Mouse (Mus musculus) embryo, embryonic 11 days (tissue): ENCODE data around the gene Gipr.

Experiments used
- DNase-seq: peaks from one replicate; pipeline ENCODE4 v3.0.0-alpha.2; 2015

Gene Gipr

DNA sequence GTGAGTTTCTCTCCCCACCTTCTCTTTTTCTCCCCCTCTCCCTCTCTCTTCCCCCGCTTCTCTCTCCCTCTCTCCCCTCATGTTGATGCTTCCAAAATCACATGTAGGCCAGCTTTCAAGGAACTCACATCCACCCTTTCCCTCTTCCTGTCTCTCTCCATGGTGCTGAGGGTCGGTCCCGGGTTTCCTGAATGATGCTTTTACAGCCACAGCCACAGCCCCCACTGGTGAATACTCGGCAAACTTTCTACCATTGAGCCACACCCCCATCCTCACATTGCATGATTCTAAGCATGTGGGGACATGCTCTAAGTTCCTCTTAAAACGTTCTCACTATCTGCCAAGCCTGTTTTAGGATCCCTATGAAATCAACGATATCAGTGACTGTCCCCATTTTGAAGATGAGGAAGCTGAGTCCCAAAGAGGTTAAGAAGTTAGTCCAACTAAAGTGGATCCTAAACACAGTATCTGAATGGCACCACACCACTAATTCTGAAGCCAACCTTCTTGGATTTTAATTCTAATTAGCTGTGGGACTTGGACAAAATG lies 18.4 kb downstream of the Gipr start:
- DNase-seq: peak; percentile 28

- no peak for DNase-seq
Measured at GRCm38 (mm10) chr7:19146793-19147192, 19.1 kb downstream of the Gipr start.

DNA sequence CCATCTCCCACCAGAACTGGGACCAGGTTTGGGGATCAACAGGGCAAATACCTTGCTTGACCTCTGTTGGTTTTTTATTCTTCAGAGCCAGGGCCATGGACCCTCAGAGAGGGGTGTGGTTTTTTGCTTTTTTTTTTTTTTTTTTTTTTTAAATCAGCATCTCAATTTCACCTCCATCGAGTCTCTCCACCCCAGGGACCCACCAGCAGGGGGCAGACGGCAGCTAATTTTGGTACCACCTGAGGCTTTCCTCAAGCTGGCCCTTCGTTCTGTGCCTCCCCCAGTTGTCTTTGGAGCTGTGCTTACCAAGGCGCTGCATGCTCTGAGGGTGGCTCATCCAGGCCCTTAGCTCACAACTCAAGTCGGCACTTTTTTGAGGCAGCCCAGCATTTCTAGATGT lies 28.5 kb downstream of the Gipr start:
- peak; percentile 56 for DNase-seq

- no peak for DNase-seq
Measured at GRCm38 (mm10) chr7:19136673-19137334, 29.1 kb downstream of the Gipr start.

- no peak for DNase-seq
Measured at GRCm38 (mm10) chr7:19136168-19136567, 29.8 kb downstream of the Gipr start.

DNA sequence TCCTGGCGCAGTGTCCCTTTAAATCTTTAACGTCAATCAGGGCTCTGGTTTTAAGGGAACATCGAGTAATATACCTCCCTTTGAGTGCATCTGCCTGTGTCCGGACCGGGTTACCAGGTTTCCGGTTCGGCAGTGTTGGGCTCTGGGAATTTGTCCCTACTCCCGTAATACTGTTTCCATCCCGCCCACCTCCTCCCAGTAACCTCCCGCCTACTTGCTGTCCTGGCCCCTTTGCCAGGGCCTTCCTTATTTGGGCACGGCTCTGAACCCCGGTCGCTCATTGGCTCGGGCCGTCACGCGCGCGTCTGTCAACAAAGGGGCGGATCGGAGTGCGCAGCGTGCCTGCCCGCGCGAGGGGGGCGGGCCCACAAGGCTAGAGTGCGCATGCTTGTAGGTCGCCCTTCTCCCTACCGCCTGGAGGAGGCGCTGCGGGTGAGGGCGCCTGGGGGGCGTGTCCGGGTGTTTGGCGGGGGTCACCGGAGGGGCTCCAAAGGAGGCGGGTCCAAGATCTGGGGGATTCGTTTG lies 34.5 kb downstream of the Gipr start:
- peak; percentile 99 for DNase-seq

DNA sequence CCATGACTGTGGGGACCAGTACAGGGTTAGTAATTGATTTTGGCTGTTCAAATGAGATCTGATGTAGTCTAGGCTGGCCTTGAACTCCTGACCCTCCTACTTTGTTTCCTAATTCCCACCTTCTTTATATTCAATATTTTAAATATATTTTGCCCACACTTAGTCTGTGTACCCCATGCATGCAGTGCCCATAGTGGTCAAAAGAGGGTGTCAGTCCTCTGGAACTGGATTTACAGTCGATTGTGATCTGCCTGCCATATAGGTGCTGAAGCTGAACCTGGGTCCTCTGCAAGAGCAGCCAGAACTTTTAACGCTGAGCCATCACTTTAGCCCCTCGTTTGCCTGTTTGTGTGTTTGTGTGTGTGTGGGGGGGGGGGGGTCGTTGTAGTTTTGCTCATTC lies 35.3 kb downstream of the Gipr start:
- no peak for DNase-seq

- DNase-seq: no peak
Measured at GRCm38 (mm10) chr7:19129396-19129795, 36.5 kb downstream of the Gipr start.

DNA sequence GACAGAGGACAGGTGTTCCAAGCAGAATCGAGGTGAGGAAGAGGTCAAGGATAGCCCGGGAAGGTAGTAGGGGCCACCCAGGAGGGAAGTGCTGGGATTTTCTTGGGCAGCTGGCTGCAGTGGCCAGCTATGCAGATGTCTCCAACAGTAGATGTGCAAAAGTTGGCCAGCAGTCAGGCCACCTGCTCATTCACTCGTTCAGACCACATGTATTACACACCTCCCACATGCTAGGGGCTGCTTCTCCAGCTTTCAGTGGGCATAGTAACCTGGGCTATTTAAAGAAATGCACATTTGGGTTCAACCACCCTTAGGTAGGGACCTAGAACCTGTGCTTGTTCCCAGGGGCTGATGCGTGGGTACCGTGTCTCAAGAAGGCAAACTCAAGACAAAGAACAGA lies 38.2 kb downstream of the Gipr start:
- no peak for DNase-seq

GRCm38 (mm10) chr7:19124713-19125112 lies 41.2 kb downstream of the Gipr start:
- DNase-seq: no peak

DNA sequence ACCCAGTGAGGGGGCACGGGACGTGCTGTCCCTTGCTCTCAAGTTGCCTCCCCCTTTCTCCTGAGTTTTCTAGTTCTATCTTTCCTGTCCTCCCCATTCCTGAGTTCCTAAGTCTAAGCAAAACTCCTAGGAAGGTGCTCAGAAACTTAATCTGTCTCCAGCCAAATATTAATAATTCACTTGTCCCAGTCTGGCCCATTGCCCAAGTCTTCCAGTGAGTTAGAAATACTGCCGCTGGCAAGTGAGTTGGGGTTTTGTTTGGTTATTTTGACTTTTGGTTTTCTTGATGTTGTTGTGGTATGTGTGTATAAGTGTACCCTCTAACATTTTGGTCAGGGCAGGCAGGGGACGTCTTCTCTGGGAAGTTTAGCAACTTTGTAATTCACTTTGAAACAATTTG lies 44.2 kb downstream of the Gipr start:
- no peak for DNase-seq

DNA sequence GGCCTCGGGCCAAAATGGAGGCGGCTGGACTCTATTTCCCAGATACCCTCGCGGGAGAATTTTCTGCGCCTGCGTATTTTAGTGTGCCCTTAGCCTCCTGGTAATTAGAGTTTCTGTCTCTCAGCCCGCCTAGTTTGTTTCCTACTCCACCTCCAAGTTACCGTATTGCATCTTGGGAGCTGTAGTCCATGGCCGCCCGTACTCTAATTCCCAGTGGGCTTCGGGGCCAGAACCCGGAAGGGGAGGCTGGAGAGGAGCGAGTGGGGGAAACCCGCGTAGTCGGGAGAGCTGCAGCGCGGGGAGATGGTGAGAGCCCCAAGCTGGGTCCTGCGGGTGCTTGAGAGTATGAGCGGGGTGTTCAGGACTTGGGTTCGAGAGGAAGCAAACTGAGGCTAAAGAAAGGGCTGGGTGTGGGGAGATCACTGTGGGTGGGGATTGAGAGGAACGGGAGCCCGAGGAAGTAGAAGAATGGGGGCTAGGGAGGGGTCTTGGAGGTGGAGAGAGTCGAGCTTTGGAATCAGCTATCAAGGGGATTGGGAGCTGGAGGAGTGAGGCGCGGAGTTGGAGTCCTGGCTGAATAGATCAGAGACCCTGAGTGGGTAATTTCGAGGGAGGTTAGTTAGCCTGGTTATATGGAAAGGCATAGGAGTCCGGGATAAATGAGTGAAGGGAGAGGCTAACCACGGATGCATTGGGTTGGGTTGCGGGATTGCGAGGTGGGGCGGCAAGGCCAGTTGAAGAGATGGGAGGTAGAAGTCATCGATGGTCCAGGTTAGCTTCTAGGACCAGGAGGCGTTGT lies 46.1 kb downstream of the Gipr start, which contains the start of gene Fbxo46:
Gene Fbxo46, plus strand, starts transcription at position 229 of the 799 bp plus-strand sequence.
- DNase-seq: peak; percentile 97

GRCm38 (mm10) chr7:19119083-19119482 lies 46.8 kb downstream of the Gipr start:
- no peak for DNase-seq

- peak; percentile 69 for DNase-seq
Measured at GRCm38 (mm10) chr7:19118028-19118771, 47.7 kb downstream of the Gipr start, which contains the start of gene Gm4969. Gene Gm4969 (minus strand): TSS chr7:19118368.

- no peak for DNase-seq
Measured at GRCm38 (mm10) chr7:19109565-19109964, 56.4 kb downstream of the Gipr start.

DNA sequence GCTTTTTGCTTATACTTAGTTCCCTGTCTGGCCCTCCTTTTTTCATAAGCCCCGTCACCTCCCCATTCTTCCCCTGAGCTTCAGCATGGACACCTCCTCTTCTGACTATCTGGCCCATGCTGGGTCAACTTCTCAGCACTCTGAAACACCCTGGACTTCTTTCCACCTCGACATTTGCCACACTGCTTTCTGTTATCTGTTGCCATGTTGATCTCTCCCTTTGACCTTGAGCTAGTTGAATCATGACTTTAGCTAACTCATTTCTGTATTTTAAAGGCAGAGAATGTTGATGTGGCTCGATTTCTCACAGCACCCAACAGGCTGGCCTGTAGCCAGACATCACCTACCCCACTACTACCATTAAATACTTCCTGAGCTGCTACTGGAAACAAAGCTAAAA lies 58.5 kb downstream of the Gipr start:
- no peak for DNase-seq
